Mouse (Mus musculus) T-helper 17 cell (primary cell): ENCODE measurements at regions not wholly inside any gene's neighbourhood (a gene's known extent, or its start where the extent isn't known, plus 50 kb on each side); places are given as distances from the start of the nearest gene placed in this dataset.

Source experiments
- in situ Hi-C, 2 experiments: fragments of 300-600 bp; cut with MboI, MseI; formaldehyde crosslinking; loops; 1 replicate in 1 of 2; 2 replicates in 1 of 2; pipeline ENCODE4 v1.15.1; 2025; ENCODE audit warnings: high pct_unique_total_duplicates in 2 of 2

DNA sequence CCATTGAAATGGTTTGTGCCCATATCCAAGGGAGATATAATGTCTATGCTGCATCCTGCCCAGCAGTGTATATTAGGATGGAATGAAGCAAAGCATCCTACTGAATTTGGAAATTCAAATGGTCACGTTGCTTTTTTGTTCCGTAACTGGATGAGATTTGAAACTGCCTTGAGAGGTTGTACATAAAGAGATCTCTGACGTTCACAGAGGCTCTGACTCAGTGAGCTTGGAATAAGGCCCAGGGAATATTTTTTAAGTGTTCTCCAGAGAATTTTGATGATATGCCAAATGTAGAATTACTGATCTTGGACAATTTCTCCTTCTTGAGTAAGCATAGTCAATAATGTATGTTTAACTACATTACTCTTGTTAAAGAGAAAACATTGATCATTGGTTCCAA, 104.2 kb downstream of the Aldh8a1 start:
- in situ Hi-C loops = no loop called here

DNA sequence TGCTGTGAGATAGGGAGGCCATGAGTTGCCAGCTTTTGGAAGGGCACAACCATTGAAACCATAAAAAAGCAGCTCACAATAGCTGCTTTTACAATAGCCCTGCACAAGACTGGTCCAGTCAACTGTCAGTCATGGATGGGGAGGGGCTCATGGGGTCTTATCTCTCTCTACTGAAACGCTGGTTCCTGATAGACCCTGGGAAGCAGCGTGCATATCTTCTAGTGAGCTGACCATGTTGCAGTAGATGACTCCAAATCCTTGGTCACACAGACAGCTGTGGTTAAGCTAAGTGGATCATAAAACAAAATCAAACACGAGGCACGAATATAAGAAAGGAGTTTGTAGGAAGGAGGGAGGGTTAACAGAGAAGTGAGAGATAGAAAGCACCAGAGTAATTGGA, 105.0 kb downstream of the Aldh8a1 start:
- in situ Hi-C loops = no loop called here

DNA sequence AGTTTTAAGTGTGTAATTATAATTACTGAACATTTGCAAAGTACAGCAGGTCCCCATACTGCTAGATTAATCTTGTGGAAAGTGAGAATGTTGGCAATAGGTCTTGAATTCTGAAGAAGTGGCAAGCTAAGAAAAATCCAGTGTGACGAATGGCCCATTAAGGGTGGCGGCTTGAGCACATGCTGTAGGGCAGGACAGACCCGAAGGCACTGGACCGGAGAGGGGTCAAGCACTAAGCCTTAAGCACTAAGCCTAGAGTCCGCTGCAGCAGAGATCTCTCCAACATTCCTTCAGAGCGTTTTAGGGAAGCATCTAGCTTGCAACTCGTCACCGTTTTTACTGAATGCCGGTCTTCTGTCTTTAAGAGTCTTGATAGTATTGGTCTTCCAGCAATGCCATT, 105.6 kb downstream of the Aldh8a1 start:
- in situ Hi-C loops = no loop called here

DNA sequence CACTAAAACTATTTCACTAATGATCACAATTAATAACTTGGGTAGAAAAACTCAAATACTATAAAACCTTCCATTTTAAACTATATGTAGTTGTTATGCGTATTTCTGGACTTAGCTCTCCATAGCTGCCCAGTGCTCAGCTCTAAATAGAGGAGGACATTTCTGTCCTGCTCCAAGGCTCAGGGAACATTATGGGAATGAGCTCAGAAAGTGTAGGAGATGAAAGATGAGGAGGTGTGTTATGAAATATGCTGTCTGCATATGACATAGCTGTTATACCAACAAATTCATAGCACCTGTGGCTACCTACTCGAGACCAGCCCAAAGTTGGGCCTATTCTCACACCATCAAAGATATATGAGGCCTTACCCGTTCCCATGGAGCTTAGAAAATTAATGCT, 106.3 kb downstream of the Aldh8a1 start:
- in situ Hi-C loops = no loop called here

DNA sequence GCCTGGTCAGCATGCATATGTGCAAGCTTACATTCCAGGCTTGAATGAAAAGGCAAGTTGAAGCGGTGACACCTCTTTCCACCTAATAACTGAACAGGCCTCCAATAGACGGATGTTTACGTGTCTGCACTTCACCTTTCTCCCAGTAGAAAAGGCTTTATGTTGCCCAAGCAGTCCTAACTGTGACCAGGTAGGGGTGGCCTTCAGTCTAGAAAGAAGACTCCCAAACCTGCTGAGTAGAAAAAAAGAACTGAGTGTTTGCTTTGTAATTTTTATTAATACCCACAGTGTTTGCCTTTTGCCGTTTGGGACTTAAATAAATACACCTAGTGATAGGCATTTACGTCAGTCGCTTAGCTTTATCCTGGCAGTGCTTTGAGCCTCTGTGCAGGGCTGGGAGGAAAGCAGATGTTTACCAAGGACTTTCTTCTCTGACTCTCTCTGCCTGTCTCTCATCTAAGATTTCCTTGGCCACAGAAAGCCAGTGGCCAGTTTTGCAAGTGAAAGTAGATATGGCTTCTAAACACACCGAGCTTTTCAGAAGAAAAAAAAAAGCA, 104.5 kb upstream of the 1700020N01Rik start:
- in situ Hi-C loops = no loop called here

- in situ Hi-C loops = no loop called here
These were observed 102.0 kb upstream of the 1700020N01Rik start for GRCm38 (mm10) chr10:21490910-21491309.

DNA sequence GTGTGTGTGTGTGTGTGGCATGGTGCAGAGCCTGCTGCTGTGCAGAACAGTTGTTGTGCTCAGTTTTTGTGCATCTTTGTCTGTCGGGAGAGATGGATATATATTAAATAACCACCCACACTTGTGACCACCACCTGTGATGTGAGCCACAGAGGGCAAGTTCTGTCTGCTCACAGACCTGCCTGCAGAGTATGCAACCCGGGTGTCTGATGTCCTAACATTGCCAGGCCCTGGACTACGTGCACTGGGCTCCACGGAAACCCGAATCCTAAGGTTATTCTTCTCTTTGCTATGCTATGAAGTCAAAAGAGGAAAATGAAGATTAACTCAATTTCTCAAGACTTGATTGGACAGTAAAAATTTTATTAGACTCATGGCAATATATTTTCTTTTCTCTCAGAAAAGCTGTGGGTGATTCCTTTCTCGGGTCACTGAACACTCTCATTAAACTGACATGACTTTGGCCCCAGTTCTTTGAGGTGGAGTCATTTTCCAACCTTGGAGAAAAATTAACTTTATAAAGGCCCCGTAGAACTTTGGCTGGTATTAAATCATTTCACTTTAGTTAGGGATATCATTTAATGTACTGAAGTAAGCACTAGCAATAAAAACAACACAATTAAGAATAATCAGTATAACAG, 100.6 kb upstream of the 1700020N01Rik start:
- in situ Hi-C loops = no loop called here

GRCm38 (mm10) chr10:21494536-21494935, 98.4 kb upstream of the 1700020N01Rik start:
- in situ Hi-C loops = no loop called here

- in situ Hi-C loops = no loop called here
These were observed 95.8 kb upstream of the 1700020N01Rik start for GRCm38 (mm10) chr10:21497110-21497509.

- in situ Hi-C loops = no loop called here
These were observed 94.8 kb upstream of the 1700020N01Rik start for GRCm38 (mm10) chr10:21498143-21498542.

GRCm38 (mm10) chr10:21501658-21502057, 91.3 kb upstream of the 1700020N01Rik start:
- in situ Hi-C loops = no loop called here

DNA sequence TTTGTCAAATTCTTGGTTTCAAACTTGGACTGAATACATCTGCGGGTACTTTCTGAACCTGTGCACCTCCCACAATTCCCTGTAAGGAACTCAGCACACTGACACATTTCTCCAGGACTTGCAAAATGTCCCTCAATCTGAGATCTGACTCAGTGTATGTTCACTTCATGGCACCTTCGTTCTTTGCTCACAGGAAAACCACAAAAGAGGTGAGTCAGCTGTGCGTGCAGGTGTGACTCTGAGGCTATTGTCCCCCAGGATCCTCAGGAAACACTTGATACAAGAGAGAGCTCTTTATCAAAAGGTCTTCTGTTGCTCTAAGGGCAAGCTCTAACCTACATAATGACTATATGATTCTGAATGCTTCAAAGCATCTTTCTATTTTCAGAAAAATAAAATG, 88.5 kb upstream of the 1700020N01Rik start:
- in situ Hi-C loops = no loop called here

DNA sequence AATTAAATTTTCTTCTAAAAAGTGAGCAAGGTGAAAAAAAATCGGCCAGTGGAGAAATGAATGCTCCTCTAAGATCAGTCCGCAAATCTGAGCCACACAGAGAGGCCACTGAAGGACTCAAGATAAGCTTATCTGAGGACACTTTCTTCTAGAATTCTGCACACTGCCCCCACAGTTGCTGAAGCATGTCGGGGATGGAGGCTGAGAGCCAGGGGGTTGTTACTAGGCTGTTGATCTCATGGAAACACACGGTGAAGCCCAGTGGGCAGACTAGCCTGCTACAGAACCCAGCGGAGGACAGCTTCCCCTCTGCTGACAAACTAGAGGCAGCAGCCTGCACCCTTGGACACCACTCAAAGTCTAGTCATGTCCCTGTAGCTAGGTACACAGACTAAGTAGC, 81.6 kb upstream of the 1700020N01Rik start:
- in situ Hi-C loops = no loop called here

GRCm38 (mm10) chr10:21512486-21512885, 80.5 kb upstream of the 1700020N01Rik start:
- in situ Hi-C loops = no loop called here

GRCm38 (mm10) chr10:21517721-21518120, 75.2 kb upstream of the 1700020N01Rik start:
- in situ Hi-C loops = no loop called here

DNA sequence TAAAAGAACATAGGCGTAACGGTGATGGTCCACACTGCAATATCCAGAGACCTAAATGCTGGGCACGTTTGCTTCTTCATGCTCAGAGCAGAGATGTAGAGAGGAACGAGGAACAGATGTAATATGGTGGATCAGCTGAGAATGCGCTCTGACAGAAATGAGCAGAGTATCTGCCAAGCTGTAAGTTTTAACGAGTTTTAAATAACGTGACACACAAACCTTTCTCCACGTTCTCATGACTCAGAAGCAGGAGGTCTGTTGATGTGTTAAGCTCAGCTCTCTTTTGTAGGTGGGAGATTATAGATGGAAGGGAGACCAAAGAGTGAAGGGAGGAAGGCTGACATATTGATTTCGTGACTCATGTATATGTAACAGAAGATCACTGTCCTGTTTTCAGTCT, 72.1 kb upstream of the 1700020N01Rik start:
- in situ Hi-C loops = no loop called here

DNA sequence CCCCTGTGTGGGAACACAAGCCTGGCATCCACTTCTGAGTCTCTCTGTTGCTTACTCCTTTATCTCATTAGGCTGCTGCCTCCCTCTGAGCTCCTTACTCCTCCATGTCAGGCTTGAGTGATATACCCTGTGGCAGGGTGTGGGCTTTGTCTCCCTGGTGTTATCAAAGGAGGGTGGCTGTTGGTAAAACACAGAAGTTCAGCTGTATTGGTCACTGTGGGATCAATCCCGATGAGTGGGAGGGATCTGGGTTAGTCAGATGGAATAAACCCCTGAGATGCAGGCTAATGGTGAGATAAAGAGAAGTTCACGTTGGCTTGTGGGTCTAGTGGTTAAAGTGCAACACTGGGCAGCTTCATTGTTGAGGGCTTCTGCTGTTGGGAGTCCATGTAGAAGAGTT, 67.4 kb upstream of the 1700020N01Rik start:
- in situ Hi-C loops = no loop called here

DNA sequence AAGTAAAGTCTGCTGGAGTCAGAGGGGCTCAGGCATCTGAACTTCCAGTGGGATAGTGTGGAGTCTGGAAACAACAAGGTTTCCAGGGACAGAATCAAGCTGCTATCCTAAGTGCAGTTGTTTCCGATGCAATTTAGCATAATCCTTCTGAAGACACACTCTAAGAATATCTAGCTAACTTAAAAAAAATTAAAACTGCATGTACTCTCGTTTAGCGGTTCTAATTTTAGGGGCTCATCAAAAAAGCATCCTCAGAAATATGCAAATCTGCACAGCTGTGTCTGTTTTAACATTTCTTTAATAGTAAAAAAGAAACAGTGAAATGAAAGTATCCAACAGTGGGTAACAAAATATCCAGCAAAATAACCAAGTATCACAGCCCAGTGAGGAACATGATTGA, 64.5 kb upstream of the 1700020N01Rik start:
- in situ Hi-C loops = no loop called here

GRCm38 (mm10) chr10:21529098-21529749, 63.7 kb upstream of the 1700020N01Rik start:
- in situ Hi-C loops = no loop called here

DNA sequence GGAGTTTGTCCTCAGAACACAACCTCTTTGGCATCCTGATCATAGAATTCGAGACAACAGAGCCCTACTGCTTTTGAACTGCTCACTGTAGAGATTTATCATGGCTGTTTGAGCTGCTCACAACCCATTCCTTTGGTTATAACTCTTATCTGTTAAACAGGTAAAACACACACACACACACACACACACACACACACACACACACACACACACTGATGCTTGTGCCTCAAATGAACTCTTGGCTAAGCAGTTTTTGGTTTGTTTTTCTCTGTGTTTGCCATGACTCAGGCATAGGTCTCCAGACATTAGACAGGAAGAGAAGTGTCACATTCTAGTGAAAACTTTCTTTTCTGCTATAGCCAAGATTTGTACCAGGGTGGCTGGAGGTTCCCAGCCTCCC, 60.8 kb upstream of the 1700020N01Rik start:
- in situ Hi-C loops = no loop called here

GRCm38 (mm10) chr10:21535631-21536030, 57.3 kb upstream of the 1700020N01Rik start:
- in situ Hi-C loops = no loop called here

DNA sequence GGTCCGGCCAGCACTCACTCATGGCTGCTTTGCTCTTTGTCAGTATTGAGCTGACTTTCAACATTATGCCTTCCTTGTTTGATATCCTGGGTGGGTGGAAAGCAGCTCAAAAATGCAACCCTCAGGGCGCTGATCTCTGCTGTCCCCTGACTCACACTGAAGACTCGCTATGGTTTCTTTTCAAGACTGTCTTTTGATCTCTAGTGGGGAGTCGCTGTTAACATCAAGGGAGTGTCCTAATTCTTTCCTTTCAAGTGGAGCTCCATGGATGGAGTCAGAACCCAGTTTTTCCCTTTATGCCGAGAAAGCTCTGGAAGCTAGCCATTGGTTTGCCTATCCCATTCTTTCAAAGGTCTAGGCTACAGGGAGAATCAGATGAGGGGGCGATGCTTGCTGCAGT, 54.5 kb upstream of the 1700020N01Rik start:
- in situ Hi-C loops = no loop called here
